Mouse (Mus musculus) hindbrain, embryonic 11.5 days (tissue): ENCODE measurements around the gene Gpr19. TPM values are rescaled to one million over a fixed set of nuclear protein-coding genes. Genes with fewer than 3 reads are reported as not detected.

Experiments
- ATAC-seq: fragments of 200-750 bp; cut with Nextera tagmentation; 2 replicates; pipeline ENCODE4 v1.8.0; 2017; ENCODE audit warnings: mild to moderate bottlenecking, moderate TSS enrichment, moderate library complexity; ENCODE audit not compliant: low FRiP score
- DNase-seq: peaks from one replicate; pipeline ENCODE4 v3.0.0-alpha.2; 2015; ENCODE audit warnings: low spot score
- H3K27ac ChIP-seq: fragments of 300-500 bp; sonication (generic); 2 replicates; pipeline ENCODE4 v1.5.1; 2014; ENCODE audit warnings: mild to moderate bottlenecking, low read depth, low read length
- H3K27me3 ChIP-seq: fragments of 300-500 bp; sonication (generic); 2 replicates; pipeline ENCODE4 v1.6.1; 2014; ENCODE audit warnings: mild to moderate bottlenecking, low read length, moderate library complexity, mixed read lengths; ENCODE audit not compliant: control insufficient read depth, insufficient read depth
- H3K36me3 ChIP-seq: fragments of 300-500 bp; sonication (generic); 2 replicates; pipeline ENCODE4 v1.6.1; 2014; ENCODE audit warnings: mild to moderate bottlenecking, low read length, moderate library complexity, mixed read lengths; ENCODE audit not compliant: control insufficient read depth, insufficient read depth
- H3K4me1 ChIP-seq: fragments of 300-500 bp; sonication (generic); replicated peaks from 2 replicates; pipeline ENCODE4 v1.6.1; 2014; ENCODE audit warnings: low read length, mixed read lengths; ENCODE audit not compliant: control insufficient read depth, insufficient read depth
- H3K4me2 ChIP-seq: fragments of 300-500 bp; sonication (generic); replicated peaks from 2 replicates; pipeline ENCODE4 v1.6.1; 2014; ENCODE audit warnings: mild to moderate bottlenecking, low read depth, low read length
- H3K4me3 ChIP-seq: fragments of 300-500 bp; sonication (generic); 2 replicates; pipeline ENCODE4 v1.5.1; 2014; ENCODE audit warnings: low read depth, low read length
- H3K9ac ChIP-seq: fragments of 300-500 bp; sonication (generic); 2 replicates; pipeline ENCODE4 v1.6.1; 2014; ENCODE audit warnings: low read depth, low read length
- H3K9me3 ChIP-seq: fragments of 300-500 bp; sonication (generic); 2 replicates; pipeline ENCODE4 v1.6.1; 2016; ENCODE audit warnings: low read length; ENCODE audit not compliant: control insufficient read depth
- WGBS: fragments of 180-500 bp; shearing (Covaris S2); extraction: QIAGEN DNeasy Blood & Tissue Kit; methylation state at CpG from one replicate; pipeline ENCODE4 v1.1.7; 2014; 5-methylcytosine and 5-hydroxymethylcytosine counted together
- polyA plus RNA-seq: library from polyadenylated mRNA; unstranded; fragments of >200 nt; fragmentation: Nextera tagmentation; extraction: Ambion mirVana; gene quantifications from 2 replicates; pipeline ENCODE4 v1.2.1, GENCODE M21; 2014

Gpr19 gene
- polyA plus RNA-seq, 1 experiment from 2014 or later = 27.7 TPM

- Histone ChIP-seq H3K4me2 (peak within 1 kb of the TSS; percentile 95), H3K4me3 (peak within 1 kb of the TSS; percentile 98), H3K9me3 (no peaks in the 10 kb centered on the region), H3K36me3 (no peaks in the 10 kb centered on the region), H3K4me1 (0 out of 2 replicates have a peak, but pooled peaks cover 4% of the 10 kb centered on the region), H3K9ac (peak within 1 kb of the TSS; percentile 92), H3K27ac (peak within 1 kb of the TSS; percentile 94), H3K27me3 (no peaks in the 10 kb centered on the region)
- WGBS = under 1% methylated on average over 72 of the region's 77 CpGs
- peak; percentile 93 for DNase-seq
- ATAC-seq = peak; percentile 95
Measured at GRCm38 (mm10) chr6:134920190-134921013, 22.0 kb upstream of the Gpr19 start, which contains the start of gene Cdkn1b. Gene Cdkn1b (plus strand): TSS chr6:134920401.

GRCm38 (mm10) chr6:134919511-134920189, 21.3 kb upstream of the Gpr19 start:
- 2% methylated on average over 36 of the region's 37 CpGs for WGBS
- Histone ChIP-seq H3K4me3 (peak overlapping the region; percentile 98), H3K27ac (peak overlapping the region; percentile 94), H3K4me1 (0 out of 2 replicates have a peak, but pooled peaks cover 4% of the 10 kb centered on the region), H3K27me3 (no peaks in the 10 kb centered on the region), H3K36me3 (no peaks in the 10 kb centered on the region), H3K9me3 (no peaks in the 10 kb centered on the region), H3K9ac (peak overlapping the region; percentile 92), H3K4me2 (peak overlapping the region; percentile 95)
- DNase-seq = no peak
- peak; percentile 84 for ATAC-seq

- H3K4me1 ChIP-seq = 0 out of 2 replicates have a peak, but pooled peaks cover 4% of the 10 kb centered on the region
- H3K27me3 ChIP-seq = no peaks in the 10 kb centered on the region
- H3K9me3 ChIP-seq = no peaks in the 10 kb centered on the region
- ATAC-seq = no peak
- no peak overlapping the region for H3K9ac ChIP-seq
- H3K4me2 ChIP-seq = no peak overlapping the region
- H3K4me3 ChIP-seq = no peak overlapping the region
- no peak overlapping the region for H3K27ac ChIP-seq
- 88% methylated on average over 10 of the region's 10 CpGs for WGBS
- no peak for DNase-seq
- H3K36me3 ChIP-seq = no peaks in the 10 kb centered on the region
Measured at GRCm38 (mm10) chr6:134918769-134919168, 20.4 kb upstream of the Gpr19 start.

GRCm38 (mm10) chr6:134917087-134917486, 18.7 kb upstream of the Gpr19 start:
- no peak overlapping the region for H3K9ac ChIP-seq
- WGBS = 4% methylated on average over 11 of the region's 11 CpGs
- H3K4me2 ChIP-seq = peak overlapping the region; percentile 40
- no peaks in the 10 kb centered on the region for H3K27me3 ChIP-seq
- no peak overlapping the region for H3K27ac ChIP-seq
- peak overlapping the region; percentile 22 for H3K4me3 ChIP-seq
- H3K4me1 ChIP-seq = 0 out of 2 replicates have a peak, but pooled peaks cover 2% of the 10 kb centered on the region
- DNase-seq = peak; percentile 57
- no peaks in the 10 kb centered on the region for H3K36me3 ChIP-seq
- no peak for ATAC-seq
- H3K9me3 ChIP-seq = no peaks in the 10 kb centered on the region

- peak; percentile 44 for DNase-seq
- 2% methylated on average over 11 of the region's 11 CpGs for WGBS
Measured at GRCm38 (mm10) chr6:134916641-134917040, 18.3 kb upstream of the Gpr19 start.

DNA sequence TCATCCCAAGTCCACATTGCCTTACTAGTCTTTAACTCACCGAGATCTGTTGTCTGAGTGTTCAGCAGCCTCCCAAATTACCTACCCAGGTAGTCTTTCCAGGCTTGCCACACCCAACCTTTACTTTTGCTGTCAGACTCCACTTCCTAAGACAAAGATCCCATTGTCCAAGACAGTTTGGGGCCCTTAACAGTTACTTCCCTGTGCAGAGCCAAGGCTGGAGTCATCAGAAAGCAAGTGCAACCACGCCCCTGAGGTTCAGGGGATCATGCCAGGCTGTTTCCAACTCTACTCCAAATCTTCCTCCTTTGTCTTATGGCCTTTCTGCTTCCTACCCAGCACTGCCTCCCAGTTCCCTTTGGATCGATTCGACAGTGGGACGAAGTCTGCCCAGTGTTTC, 16.1 kb upstream of the Gpr19 start:
- WGBS = 90% methylated on average over 5 of the region's 5 CpGs
- ATAC-seq = no peak
- DNase-seq = no peak
- H3K4me2 ChIP-seq = no peak overlapping the region
- no peak overlapping the region for H3K9ac ChIP-seq
- no peak overlapping the region for H3K4me3 ChIP-seq
- H3K27ac ChIP-seq = no peak overlapping the region
- H3K27me3 ChIP-seq = no peaks in the 10 kb centered on the region
- no peaks in the 10 kb centered on the region for H3K9me3 ChIP-seq
- 0 out of 2 replicates have a peak, but pooled peaks cover 2% of the 10 kb centered on the region for H3K4me1 ChIP-seq
- no peaks in the 10 kb centered on the region for H3K36me3 ChIP-seq

More at GRCm38 (mm10) chr6:134916641-134917040, 18.3 kb upstream of the Gpr19 start:
- peak overlapping the region; percentile 40 for H3K4me2 ChIP-seq
- H3K4me1 ChIP-seq = 0 out of 2 replicates have a peak, but pooled peaks cover 2% of the 10 kb centered on the region
- no peak overlapping the region for H3K27ac ChIP-seq
- no peaks in the 10 kb centered on the region for H3K36me3 ChIP-seq
- ATAC-seq = no peak
- no peaks in the 10 kb centered on the region for H3K9me3 ChIP-seq
- no peak overlapping the region for H3K9ac ChIP-seq
- peak overlapping the region; percentile 22 for H3K4me3 ChIP-seq
- H3K27me3 ChIP-seq = no peaks in the 10 kb centered on the region

- H3K27ac ChIP-seq = no peak overlapping the region
- no peaks in the 10 kb centered on the region for H3K9me3 ChIP-seq
- no peak for DNase-seq
- H3K36me3 ChIP-seq = no peaks in the 10 kb centered on the region
- no peak overlapping the region for H3K4me3 ChIP-seq
- no peak overlapping the region for H3K4me2 ChIP-seq
- WGBS = 88% methylated on average over 1 of the region's 1 CpGs
- no peak for ATAC-seq
- no peak overlapping the region for H3K9ac ChIP-seq
- no peaks in the 10 kb centered on the region for H3K27me3 ChIP-seq
- no peaks in the 10 kb centered on the region for H3K4me1 ChIP-seq
Measured at GRCm38 (mm10) chr6:134905811-134906210, 7.4 kb upstream of the Gpr19 start.

DNA sequence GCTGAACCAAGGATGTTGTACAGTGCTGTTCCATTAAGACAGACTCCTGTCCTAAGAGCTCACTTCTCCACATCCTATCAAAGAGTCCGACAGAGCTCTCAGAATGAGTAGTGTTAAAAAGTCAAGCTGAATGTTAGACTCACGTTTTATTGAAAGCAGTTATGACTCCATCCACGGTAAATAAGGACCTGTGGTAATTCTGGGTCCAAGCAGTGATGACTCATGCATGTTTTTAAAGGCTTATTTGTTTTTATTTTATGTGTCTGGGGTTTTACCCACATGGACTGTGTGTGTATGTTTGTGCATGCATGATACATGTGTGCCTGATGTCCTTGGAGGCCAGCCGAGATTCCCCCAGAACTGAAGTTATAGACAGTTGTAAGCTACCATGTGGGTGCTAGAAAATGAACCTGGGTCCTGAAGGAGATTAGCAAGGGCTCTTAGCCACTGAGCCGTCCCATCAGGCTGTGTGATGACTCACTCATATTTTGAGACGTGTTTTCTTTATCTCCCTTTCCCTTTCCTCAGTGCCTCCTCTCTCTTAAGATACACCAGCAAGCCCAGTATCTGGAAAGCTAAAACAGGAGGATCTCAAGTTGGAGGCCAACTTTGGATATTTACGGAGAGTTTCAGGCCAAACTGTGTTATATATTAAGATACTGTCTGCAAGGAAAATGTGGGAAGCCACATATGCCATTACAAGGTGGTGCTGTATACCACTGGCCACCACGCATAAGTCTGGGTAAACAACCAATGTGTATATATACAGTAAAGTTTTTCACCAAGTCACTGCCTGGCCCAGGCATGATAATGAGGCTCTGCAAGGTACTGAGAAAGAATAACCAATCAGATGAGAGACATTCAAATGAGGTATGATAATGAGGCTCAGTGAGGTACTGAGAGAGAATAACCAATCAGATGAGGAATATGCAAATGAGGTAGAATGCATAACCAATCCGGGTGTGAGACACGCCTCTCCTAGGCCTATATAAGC, 5.8 kb upstream of the Gpr19 start:
- WGBS = 95% methylated on average over 10 of the region's 10 CpGs
- Histone ChIP-seq H3K9ac (no peak overlapping the region), H3K27me3 (no peaks in the 10 kb centered on the region), H3K27ac (no peak overlapping the region), H3K4me3 (no peak overlapping the region), H3K9me3 (no peaks in the 10 kb centered on the region), H3K36me3 (no peaks in the 10 kb centered on the region), H3K4me1 (no peaks in the 10 kb centered on the region), H3K4me2 (no peak overlapping the region)
- ATAC-seq = no peak
- DNase-seq = no peak
